Mouse (Mus musculus): ENCODE results near the gene Ssh1. TPM values are rescaled to one million over a fixed set of nuclear protein-coding genes. Genes with fewer than 3 reads are reported as not detected.
A peak's percentile ranks its signal among the peaks of the same experiment; 100 is the strongest.

Ssh1 gene
- total and polyA plus RNA-seq, 2 experiments from 2014 or later: 10.4 to 11.5 TPM

- peaks cover 64% of the 10 kb centered on the region for H3K36me3 ChIP-seq (ENCODE audit: insufficient read depth)
- no peaks in the 10 kb centered on the region for H3K27me3 ChIP-seq (ENCODE audit: insufficient read depth, low read length)
- no peak overlapping the region for H3K4me3 ChIP-seq (ENCODE audit: low read depth, low read length)
- no peaks in the 10 kb centered on the region for H3K4me1 ChIP-seq (ENCODE audit: insufficient read depth)
- ATAC-seq (no peak), DNase-seq (no peak)
- H3K27ac ChIP-seq (ENCODE audit: low read depth, low read length): peak overlapping the region; percentile 29
- no peak overlapping the region for H3K9ac ChIP-seq
- WGBS: 54% methylated on average over 17 of the region's 17 CpGs
- TF ChIP-seq CTCF (IDR thresholded peaks at IDR 0.05; ENCODE audit: low read depth): no peak
- no peak overlapping the region for H3K4me2 ChIP-seq (ENCODE audit: low read depth)
- H3K9me3 ChIP-seq (ENCODE audit: low read length): no peaks in the 10 kb centered on the region
Observed at GRCm38 (mm10) chr5:113950133-113950532, 43.6 kb downstream of the Ssh1 start.

- peak; percentile 30; the same call in 1 of the 2 replicates for TF ChIP-seq CTCF (IDR thresholded peaks at IDR 0.05; ENCODE audit: low read depth)
- Histone ChIP-seq H3K4me3 (ENCODE audit: low read depth, low read length) (no peak overlapping the region), H3K9ac (no peak overlapping the region), H3K27ac (ENCODE audit: low read depth, low read length) (no peak overlapping the region), H3K9me3 (ENCODE audit: low read length) (no peaks in the 10 kb centered on the region), H3K36me3 (ENCODE audit: insufficient read depth) (peaks cover 73% of the 10 kb centered on the region), H3K4me2 (ENCODE audit: low read depth) (no peak overlapping the region), H3K27me3 (ENCODE audit: insufficient read depth, low read length) (no peaks in the 10 kb centered on the region), H3K4me1 (ENCODE audit: insufficient read depth) (no peaks in the 10 kb centered on the region)
- DNase-seq (no peak), ATAC-seq (no peak)
- WGBS: 74% methylated on average over 2 of the region's 2 CpGs
Observed at GRCm38 (mm10) chr5:113947280-113947679, 46.4 kb downstream of the Ssh1 start.

GRCm38 (mm10) chr5:113945126-113945525 lies 48.6 kb downstream of the Ssh1 start:
- 90% methylated on average over 6 of the region's 6 CpGs for WGBS
- peaks cover 80% of the 10 kb centered on the region for H3K36me3 ChIP-seq (ENCODE audit: insufficient read depth)
- no peak for ATAC-seq
- no peak overlapping the region for H3K9ac ChIP-seq
- no peaks in the 10 kb centered on the region for H3K27me3 ChIP-seq (ENCODE audit: insufficient read depth, low read length)
- no peak overlapping the region for H3K4me3 ChIP-seq (ENCODE audit: low read depth, low read length)
- no peak overlapping the region for H3K27ac ChIP-seq (ENCODE audit: low read depth, low read length)
- no peak overlapping the region for H3K4me2 ChIP-seq (ENCODE audit: low read depth)
- no peak for TF ChIP-seq CTCF (IDR thresholded peaks at IDR 0.05; ENCODE audit: low read depth)
- H3K4me1 ChIP-seq (ENCODE audit: insufficient read depth): no peaks in the 10 kb centered on the region
- DNase-seq: no peak
- H3K9me3 ChIP-seq (ENCODE audit: low read length): no peaks in the 10 kb centered on the region

GRCm38 (mm10) chr5:113943328-113943727 lies 50.4 kb downstream of the Ssh1 start:
- no peaks in the 10 kb centered on the region for H3K9me3 ChIP-seq (ENCODE audit: low read length)
- H3K9ac ChIP-seq: no peak overlapping the region
- TF ChIP-seq CTCF (IDR thresholded peaks at IDR 0.05; ENCODE audit: low read depth): no peak
- WGBS: 66% methylated on average over 12 of the region's 12 CpGs
- H3K27me3 ChIP-seq (ENCODE audit: insufficient read depth, low read length): no peaks in the 10 kb centered on the region
- H3K4me3 ChIP-seq (ENCODE audit: low read depth, low read length): no peak overlapping the region
- ATAC-seq (no peak), DNase-seq (no peak)
- H3K4me2 ChIP-seq (ENCODE audit: low read depth): no peak overlapping the region
- H3K27ac ChIP-seq (ENCODE audit: low read depth, low read length): no peak overlapping the region
- H3K36me3 ChIP-seq (ENCODE audit: insufficient read depth): peaks cover 65% of the 10 kb centered on the region
- no peaks in the 10 kb centered on the region for H3K4me1 ChIP-seq (ENCODE audit: insufficient read depth)

GRCm38 (mm10) chr5:113942580-113942979 lies 51.1 kb downstream of the Ssh1 start:
- Histone ChIP-seq H3K36me3 (ENCODE audit: insufficient read depth) (peaks cover 63% of the 10 kb centered on the region), H3K4me1 (ENCODE audit: insufficient read depth) (no peaks in the 10 kb centered on the region), H3K4me2 (ENCODE audit: low read depth) (no peak overlapping the region), H3K4me3 (ENCODE audit: low read depth, low read length) (no peak overlapping the region), H3K9me3 (ENCODE audit: low read length) (no peaks in the 10 kb centered on the region), H3K27ac (ENCODE audit: low read depth, low read length) (no peak overlapping the region), H3K9ac (no peak overlapping the region), H3K27me3 (ENCODE audit: insufficient read depth, low read length) (no peaks in the 10 kb centered on the region)
- 88% methylated on average over 12 of the region's 12 CpGs for WGBS
- TF ChIP-seq CTCF (IDR thresholded peaks at IDR 0.05; ENCODE audit: low read depth): peak; percentile 63
- DNase-seq (no peak), ATAC-seq (no peak; the same call in 1 of the 2 replicates)

GRCm38 (mm10) chr5:113939263-113939900 lies 54.3 kb downstream of the Ssh1 start:
- WGBS: 47% methylated on average over 12 of the region's 12 CpGs
- H3K27ac ChIP-seq (ENCODE audit: low read depth, low read length): no peak overlapping the region
- H3K27me3 ChIP-seq (ENCODE audit: insufficient read depth, low read length): no peaks in the 10 kb centered on the region
- ATAC-seq: no peak
- no peak overlapping the region for H3K9ac ChIP-seq
- H3K36me3 ChIP-seq (ENCODE audit: insufficient read depth): peaks cover 43% of the 10 kb centered on the region
- no peak for TF ChIP-seq CTCF (IDR thresholded peaks at IDR 0.05; ENCODE audit: low read depth)
- H3K4me2 ChIP-seq (ENCODE audit: low read depth): no peak overlapping the region
- DNase-seq: no peak
- no peaks in the 10 kb centered on the region for H3K4me1 ChIP-seq (ENCODE audit: insufficient read depth)
- H3K4me3 ChIP-seq (ENCODE audit: low read depth, low read length): no peak overlapping the region
- H3K9me3 ChIP-seq (ENCODE audit: low read length): no peaks in the 10 kb centered on the region

GRCm38 (mm10) chr5:113937650-113938049 lies 56.0 kb downstream of the Ssh1 start:
- no peaks in the 10 kb centered on the region for H3K9me3 ChIP-seq (ENCODE audit: low read length)
- peaks cover 27% of the 10 kb centered on the region for H3K36me3 ChIP-seq (ENCODE audit: insufficient read depth)
- peak overlapping the region; percentile 24; the same call in 1 of the 2 replicates for H3K27ac ChIP-seq (ENCODE audit: low read depth, low read length)
- ATAC-seq: peak; percentile 75
- H3K4me3 ChIP-seq (ENCODE audit: low read depth, low read length): no peak overlapping the region
- DNase-seq: no peak
- H3K4me2 ChIP-seq (ENCODE audit: low read depth): no peak overlapping the region
- no peak overlapping the region for H3K9ac ChIP-seq
- H3K4me1 ChIP-seq (ENCODE audit: insufficient read depth): no peaks in the 10 kb centered on the region
- 30% methylated on average over 7 of the region's 7 CpGs for whole genome bisulfite sequencing
- no peak for TF ChIP-seq CTCF (IDR thresholded peaks at IDR 0.05; ENCODE audit: low read depth)
- no peaks in the 10 kb centered on the region for H3K27me3 ChIP-seq (ENCODE audit: insufficient read depth, low read length)

All from forebrain, postnatal 0 days (tissue).